Mouse (Mus musculus) cortical plate, adult 2 months (tissue): Measurements from ENCODE around the gene Olfr599.

ENCODE experiments used
- CTCF ChIP-seq: fragments of 200-500 bp; IDR thresholded peaks from 2 replicates; pipeline ENCODE4 v1.5.1; 2011; ENCODE audit warnings: mild to moderate bottlenecking, control low read depth, low read length; ENCODE audit not compliant: insufficient read depth; ENCODE audit errors: extremely low read depth
- POLR2A ChIP-seq: fragments of 200-500 bp; IDR thresholded peaks from 2 replicates; pipeline ENCODE4 v1.6.1; 2011; ENCODE audit warnings: mild to moderate bottlenecking, low read length, control low read depth; ENCODE audit not compliant: insufficient read depth; ENCODE audit errors: extremely low read depth

- TF ChIP-seq CTCF (no peak), POLR2A (no peak)
Observed at GRCm38 (mm10) chr7:103323268-103323667, 12.4 kb upstream of the Olfr599 start, which contains the start of gene Olfr598.
